Mouse (Mus musculus): Measurements from ENCODE around the gene Tgfbr3. TPM values are rescaled to one million over a fixed set of nuclear protein-coding genes. Genes with fewer than 3 reads are reported as not detected.

The Tgfbr3 gene
- polyA plus RNA-seq, 1 experiment, result 20.7 TPM

DNA sequence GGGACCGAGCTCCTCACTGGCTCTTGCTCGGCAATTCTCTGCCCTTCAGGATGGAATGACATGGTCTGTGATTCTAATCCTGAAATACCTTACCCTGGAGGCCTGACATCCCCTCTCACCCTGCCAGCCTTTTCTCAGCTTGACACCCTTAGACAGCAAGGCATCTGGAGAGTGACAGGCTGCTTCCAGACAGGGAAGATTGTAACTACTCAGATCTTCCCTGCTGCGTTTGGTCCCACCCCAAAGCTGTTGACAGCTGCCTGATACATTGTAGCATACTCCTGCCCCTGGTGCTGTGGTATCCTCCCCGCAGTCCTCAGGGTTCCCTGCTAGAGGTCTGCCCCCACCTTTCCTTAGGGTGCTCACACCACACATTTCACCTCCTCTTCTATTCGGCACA is 160.1 kb downstream of the Tgfbr3 start:
- Histone ChIP-seq H3K4me3 (ENCODE audit: control insufficient read depth, insufficient read depth, low read length) (no peak overlapping the region), H3K27ac (ENCODE audit: control insufficient read depth, insufficient read depth, low read length) (no peak overlapping the region), H3K4me1 (replicated peaks; ENCODE audit: control insufficient read depth, insufficient read depth, low read length) (no peaks in the 10 kb centered on the region), H3K36me3 (ENCODE audit: control insufficient read depth, insufficient read depth, low read length) (peaks cover 22% of the 10 kb centered on the region; the same call in 1 of the 2 replicates), H3K27me3 (ENCODE audit: control insufficient read depth, insufficient read depth, low read length) (no peaks in the 10 kb centered on the region)
- no peak for DNase-seq
- TF ChIP-seq CTCF (IDR thresholded peaks at IDR 0.05; ENCODE audit: borderline replicate concordance, control insufficient read depth, extremely low read depth, insufficient read depth, low read length, poor library complexity) (no peak), POLR2A (IDR thresholded peaks at IDR 0.05; ENCODE audit: control insufficient read depth, extremely low read depth, insufficient read depth, low read length, poor library complexity) (no peak)
- WGBS, result 98% methylated on average over 5 of the region's 5 CpGs

DNA sequence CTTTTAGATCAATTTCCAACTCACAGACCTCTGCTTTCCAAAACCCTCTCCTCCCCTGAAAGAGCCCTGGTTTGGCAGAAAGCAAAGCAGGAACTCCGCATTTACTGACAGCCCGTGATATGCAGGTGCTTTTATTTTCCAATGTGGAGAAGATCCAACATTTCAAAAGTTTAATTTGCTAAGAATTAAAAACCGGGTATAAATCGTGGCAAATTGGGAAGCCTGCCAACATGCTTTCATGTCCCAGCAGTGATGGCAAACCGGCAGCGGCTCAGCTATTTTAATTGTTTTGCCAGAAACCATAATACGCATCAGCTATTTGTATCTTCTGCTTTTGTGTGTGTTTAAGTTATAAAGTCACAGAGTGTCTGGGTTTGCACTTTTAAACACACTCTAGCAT is 162.9 kb downstream of the Tgfbr3 start:
- no peak for DNase-seq
- TF ChIP-seq CTCF (IDR thresholded peaks at IDR 0.05; ENCODE audit: borderline replicate concordance, control insufficient read depth, extremely low read depth, insufficient read depth, low read length, poor library complexity) (no peak), POLR2A (IDR thresholded peaks at IDR 0.05; ENCODE audit: control insufficient read depth, extremely low read depth, insufficient read depth, low read length, poor library complexity) (no peak)
- whole genome bisulfite sequencing, result 87% methylated on average over 7 of the region's 7 CpGs
- Histone ChIP-seq H3K27me3 (ENCODE audit: control insufficient read depth, insufficient read depth, low read length) (no peaks in the 10 kb centered on the region), H3K27ac (ENCODE audit: control insufficient read depth, insufficient read depth, low read length) (no peak overlapping the region; the same call in 1 of the 2 replicates), H3K36me3 (ENCODE audit: control insufficient read depth, insufficient read depth, low read length) (peaks cover 13% of the 10 kb centered on the region; the same call in 1 of the 2 replicates), H3K4me1 (replicated peaks; ENCODE audit: control insufficient read depth, insufficient read depth, low read length) (no peaks in the 10 kb centered on the region), H3K4me3 (ENCODE audit: control insufficient read depth, insufficient read depth, low read length) (no peak overlapping the region)

DNA sequence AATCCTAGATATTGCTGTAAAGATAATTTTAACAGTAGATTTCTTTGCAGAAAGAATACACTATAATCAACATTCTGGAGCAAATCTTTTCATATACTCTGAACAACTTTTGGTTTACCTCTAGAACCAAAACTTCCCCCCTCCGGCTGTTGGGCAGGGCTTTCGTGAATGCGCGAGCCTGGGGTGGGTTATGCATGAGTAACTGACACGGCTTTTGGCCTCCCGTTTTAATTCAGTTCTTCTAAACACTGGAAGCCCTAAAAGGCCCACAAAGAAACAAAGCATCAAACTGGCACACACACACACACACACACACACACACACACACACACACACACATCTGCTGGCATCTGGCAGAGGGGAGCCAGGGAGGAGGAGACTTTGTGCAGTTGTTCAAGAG is 164.3 kb downstream of the Tgfbr3 start:
- H3K4me3 ChIP-seq (ENCODE audit: control insufficient read depth, insufficient read depth, low read length), result no peak overlapping the region
- no peaks in the 10 kb centered on the region for H3K27me3 ChIP-seq (ENCODE audit: control insufficient read depth, insufficient read depth, low read length)
- DNase-seq, result no peak
- TF ChIP-seq CTCF (IDR thresholded peaks at IDR 0.05; ENCODE audit: borderline replicate concordance, control insufficient read depth, extremely low read depth, insufficient read depth, low read length, poor library complexity) (no peak), POLR2A (IDR thresholded peaks at IDR 0.05; ENCODE audit: control insufficient read depth, extremely low read depth, insufficient read depth, low read length, poor library complexity) (no peak)
- peaks cover 12% of the 10 kb centered on the region; the same call in 1 of the 2 replicates for H3K36me3 ChIP-seq (ENCODE audit: control insufficient read depth, insufficient read depth, low read length)
- no peak overlapping the region for H3K27ac ChIP-seq (ENCODE audit: control insufficient read depth, insufficient read depth, low read length)
- 80% methylated on average over 6 of the region's 6 CpGs for WGBS
- no peaks in the 10 kb centered on the region for H3K4me1 ChIP-seq (replicated peaks; ENCODE audit: control insufficient read depth, insufficient read depth, low read length)

DNA sequence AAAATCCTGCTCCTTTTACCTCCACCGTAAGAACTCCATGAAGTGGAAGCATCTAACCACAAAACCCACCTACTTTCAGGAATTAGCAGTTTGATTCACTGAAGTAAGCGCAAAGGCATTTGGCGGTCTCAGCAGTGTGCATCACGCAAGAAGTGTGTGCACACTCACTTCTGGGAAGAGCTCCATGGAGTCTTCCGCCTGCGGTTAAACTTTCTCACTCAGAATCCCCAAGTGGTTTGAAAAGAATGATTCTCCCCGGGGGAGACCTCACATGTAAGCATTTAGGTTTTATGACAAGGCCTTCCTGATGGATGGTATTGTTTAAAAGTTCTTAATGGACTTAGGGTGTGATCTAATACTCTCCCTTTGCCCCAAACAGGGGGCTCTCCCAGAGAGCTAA is 164.9 kb downstream of the Tgfbr3 start:
- H3K27me3 ChIP-seq (ENCODE audit: control insufficient read depth, insufficient read depth, low read length), result no peaks in the 10 kb centered on the region
- H3K4me3 ChIP-seq (ENCODE audit: control insufficient read depth, insufficient read depth, low read length), result no peak overlapping the region
- TF ChIP-seq CTCF (IDR thresholded peaks at IDR 0.05; ENCODE audit: borderline replicate concordance, control insufficient read depth, extremely low read depth, insufficient read depth, low read length, poor library complexity) (no peak), POLR2A (IDR thresholded peaks at IDR 0.05; ENCODE audit: control insufficient read depth, extremely low read depth, insufficient read depth, low read length, poor library complexity) (no peak)
- WGBS, result 93% methylated on average over 7 of the region's 7 CpGs
- H3K4me1 ChIP-seq (replicated peaks; ENCODE audit: control insufficient read depth, insufficient read depth, low read length), result no peaks in the 10 kb centered on the region
- no peak overlapping the region for H3K27ac ChIP-seq (ENCODE audit: control insufficient read depth, insufficient read depth, low read length)
- H3K36me3 ChIP-seq (ENCODE audit: control insufficient read depth, insufficient read depth, low read length), result peaks cover 6% of the 10 kb centered on the region; the same call in 1 of the 2 replicates
- DNase-seq, result no peak

DNA sequence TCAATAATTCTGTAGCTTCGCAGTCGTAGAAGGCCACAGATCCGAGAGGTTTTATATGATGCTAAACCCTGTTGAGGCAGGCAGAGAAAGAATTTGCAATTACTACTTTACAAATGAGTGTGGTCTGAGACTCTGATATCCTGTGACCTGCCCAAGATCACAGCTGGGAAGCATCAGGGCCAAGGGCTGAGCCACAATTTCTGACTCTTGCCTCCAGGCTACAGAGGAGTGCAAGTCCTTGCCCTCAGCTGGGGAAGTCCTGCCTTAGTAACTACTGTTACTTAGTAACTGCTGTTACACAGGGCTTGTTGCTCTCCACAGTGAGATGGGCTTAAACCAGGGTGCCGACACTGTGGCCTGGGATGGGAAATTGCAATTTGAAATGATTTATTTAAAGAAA is 166.8 kb downstream of the Tgfbr3 start:
- DNase-seq, result no peak
- Histone ChIP-seq H3K4me1 (replicated peaks; ENCODE audit: control insufficient read depth, insufficient read depth, low read length) (no peaks in the 10 kb centered on the region), H3K36me3 (ENCODE audit: control insufficient read depth, insufficient read depth, low read length) (peaks cover under 1% of the 10 kb centered on the region), H3K27ac (ENCODE audit: control insufficient read depth, insufficient read depth, low read length) (no peak overlapping the region), H3K4me3 (ENCODE audit: control insufficient read depth, insufficient read depth, low read length) (no peak overlapping the region), H3K27me3 (ENCODE audit: control insufficient read depth, insufficient read depth, low read length) (no peaks in the 10 kb centered on the region)
- 96% methylated on average over 4 of the region's 4 CpGs for WGBS
- TF ChIP-seq CTCF (IDR thresholded peaks at IDR 0.05; ENCODE audit: borderline replicate concordance, control insufficient read depth, extremely low read depth, insufficient read depth, low read length, poor library complexity), result no peak
- TF ChIP-seq POLR2A (IDR thresholded peaks at IDR 0.05; ENCODE audit: control insufficient read depth, extremely low read depth, insufficient read depth, low read length, poor library complexity), result no peak

DNA sequence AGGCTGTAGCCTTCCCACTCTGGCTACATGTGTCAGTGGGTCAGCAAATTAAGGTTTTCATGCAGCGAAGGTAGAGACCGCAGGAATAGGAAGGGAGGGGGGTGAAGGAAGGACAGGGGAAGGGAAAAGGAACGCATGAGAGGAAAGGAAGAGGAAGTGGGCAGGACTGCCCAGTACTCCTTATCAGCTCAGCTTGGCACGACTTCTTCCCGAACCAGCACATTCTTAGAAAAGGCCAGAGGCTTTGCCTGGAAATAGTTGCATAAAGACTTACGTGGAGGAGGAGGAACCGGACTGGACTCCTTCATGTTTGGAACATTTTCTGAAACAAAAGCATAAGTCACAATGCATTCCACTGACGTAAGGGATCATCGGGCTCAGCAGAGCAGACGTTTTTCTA is 168.3 kb downstream of the Tgfbr3 start:
- TF ChIP-seq CTCF (IDR thresholded peaks at IDR 0.05; ENCODE audit: borderline replicate concordance, control insufficient read depth, extremely low read depth, insufficient read depth, low read length, poor library complexity) (no peak), POLR2A (IDR thresholded peaks at IDR 0.05; ENCODE audit: control insufficient read depth, extremely low read depth, insufficient read depth, low read length, poor library complexity) (no peak)
- no peak for DNase-seq
- Histone ChIP-seq H3K4me1 (replicated peaks; ENCODE audit: control insufficient read depth, insufficient read depth, low read length) (no peaks in the 10 kb centered on the region), H3K27ac (ENCODE audit: control insufficient read depth, insufficient read depth, low read length) (no peak overlapping the region), H3K4me3 (ENCODE audit: control insufficient read depth, insufficient read depth, low read length) (no peak overlapping the region), H3K36me3 (ENCODE audit: control insufficient read depth, insufficient read depth, low read length) (peaks cover 6% of the 10 kb centered on the region), H3K27me3 (ENCODE audit: control insufficient read depth, insufficient read depth, low read length) (no peaks in the 10 kb centered on the region)
- 64% methylated on average over 10 of the region's 10 CpGs for WGBS

DNA sequence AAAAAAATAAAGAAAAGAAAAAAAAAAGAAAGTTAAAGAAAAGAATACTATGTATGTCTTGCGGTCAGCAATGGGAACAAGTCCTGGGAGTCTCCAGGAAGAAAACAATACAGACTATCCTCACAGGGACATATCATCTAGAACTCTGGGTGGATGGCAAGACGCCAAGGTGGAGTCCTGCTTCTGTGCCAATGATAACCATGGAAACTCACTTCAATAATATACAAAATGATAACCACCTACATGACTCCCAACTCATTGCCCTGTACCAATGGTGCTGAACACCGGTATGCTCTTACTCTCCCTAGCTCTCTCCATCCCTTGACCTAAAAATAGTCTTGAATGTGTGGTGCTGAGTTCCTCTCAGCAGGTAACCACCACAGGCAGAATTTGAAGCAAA is 168.8 kb downstream of the Tgfbr3 start:
- H3K27me3 ChIP-seq (ENCODE audit: control insufficient read depth, insufficient read depth, low read length), result no peaks in the 10 kb centered on the region
- WGBS, result 75% methylated on average over 3 of the region's 3 CpGs
- H3K36me3 ChIP-seq (ENCODE audit: control insufficient read depth, insufficient read depth, low read length), result peaks cover 6% of the 10 kb centered on the region
- H3K4me1 ChIP-seq (replicated peaks; ENCODE audit: control insufficient read depth, insufficient read depth, low read length), result no peaks in the 10 kb centered on the region
- no peak overlapping the region for H3K4me3 ChIP-seq (ENCODE audit: control insufficient read depth, insufficient read depth, low read length)
- DNase-seq, result no peak
- no peak for TF ChIP-seq POLR2A (IDR thresholded peaks at IDR 0.05; ENCODE audit: control insufficient read depth, extremely low read depth, insufficient read depth, low read length, poor library complexity)
- TF ChIP-seq CTCF (IDR thresholded peaks at IDR 0.05; ENCODE audit: borderline replicate concordance, control insufficient read depth, extremely low read depth, insufficient read depth, low read length, poor library complexity), result no peak
- H3K27ac ChIP-seq (ENCODE audit: control insufficient read depth, insufficient read depth, low read length), result no peak overlapping the region
